ENCODE assay signal across 25 mouse cellular contexts in genomic region chr2:75679947-75680346, GRCm38 (mm10). TPM values are rescaled to one million over a fixed set of nuclear protein-coding genes. Genes with fewer than 3 reads are reported as not detected.
DNase-seq lines count a peak whose midpoint lies in the region; ATAC-seq and TF ChIP-seq lines count a peak whose summit lies in the region.
"Had no signal": no experiment of that assay in that cellular context is flagged by ENCODE, and none has a peak within 500 bp of the region (broad histone marks: within the 10 kb centered on the region; RNA-seq: fewer than 3 reads in every experiment).

No protein-coding gene starts in this region.

- H3K4me3 ChIP-seq in embryonic facial prominence, embryonic 14.5 days (ENCODE audit: low read depth, low read length), result no peak overlapping the region
- H3K4me3 ChIP-seq in embryonic facial prominence, embryonic 10.5 days, result no peak overlapping the region
- H3K4me3 ChIP-seq in heart, embryonic 10.5 days, result no peak overlapping the region
- H3K4me3 ChIP-seq in ES-Bruce4 (ENCODE audit: low read depth, low read length), result no peak overlapping the region
- H3K4me3 ChIP-seq in forebrain, embryonic 14.5 days (ENCODE audit: low read depth, low read length), result no peak overlapping the region
- H3K4me3 ChIP-seq: embryonic facial prominence, embryonic 15.5 days; forebrain, embryonic 15.5 days; heart, adult 2 months; hindbrain, embryonic 10.5 days; hindbrain, embryonic 13.5 days; intestine, embryonic 15.5 days had no signal

- 0 out of 2 replicates have a peak overlapping the region, but pooled peaks have one; percentile 14 for H3K9ac ChIP-seq in embryonic facial prominence, embryonic 14.5 days (ENCODE audit: low read depth, low read length)
- peak overlapping the region; percentile 51; the same call in 1 of the 2 replicates for H3K9ac ChIP-seq in ES-Bruce4 (ENCODE audit: low read depth, poor library complexity, severe bottlenecking)
- H3K9ac ChIP-seq in forebrain, embryonic 14.5 days (ENCODE audit: low read length), result no peak overlapping the region
- H3K9ac ChIP-seq: embryonic facial prominence, embryonic 15.5 days; forebrain, embryonic 15.5 days; hindbrain, embryonic 13.5 days; intestine, embryonic 15.5 days had no signal

- H3K36me3 ChIP-seq in embryonic facial prominence, embryonic 14.5 days (ENCODE audit: control insufficient read depth, insufficient read depth, low read length), result peaks cover 32% of the 10 kb centered on the region
- peaks cover 36% of the 10 kb centered on the region for H3K36me3 ChIP-seq in embryonic facial prominence, embryonic 10.5 days (replicated peaks)
- peaks cover 37% of the 10 kb centered on the region for H3K36me3 ChIP-seq in heart, embryonic 10.5 days
- peaks cover 31% of the 10 kb centered on the region for H3K36me3 ChIP-seq in ES-Bruce4 (ENCODE audit: control insufficient read depth, insufficient read depth, low read length, poor library complexity, severe bottlenecking)
- peaks cover 24% of the 10 kb centered on the region for H3K36me3 ChIP-seq in forebrain, embryonic 14.5 days (ENCODE audit: control insufficient read depth, insufficient read depth, low read length)

- no peak for TF ChIP-seq CTCF in ES-Bruce4 (IDR thresholded peaks at IDR 0.05; ENCODE audit: low read depth, low read length)

- no peaks in the 10 kb centered on the region for H3K9me3 ChIP-seq in embryonic facial prominence, embryonic 14.5 days (ENCODE audit: control insufficient read depth, low read length)
- no peaks in the 10 kb centered on the region for H3K9me3 ChIP-seq in embryonic facial prominence, embryonic 10.5 days
- H3K9me3 ChIP-seq in heart, embryonic 10.5 days, result no peaks in the 10 kb centered on the region
- no peaks in the 10 kb centered on the region for H3K9me3 ChIP-seq in ES-Bruce4 (replicated peaks; ENCODE audit: control insufficient read depth, insufficient read depth, low read length, poor library complexity, severe bottlenecking)
- no peaks in the 10 kb centered on the region for H3K9me3 ChIP-seq in forebrain, embryonic 14.5 days (replicated peaks; ENCODE audit: control insufficient read depth, low read length)
- H3K9me3 ChIP-seq: embryonic facial prominence, embryonic 15.5 days; forebrain, embryonic 15.5 days; hindbrain, embryonic 10.5 days; hindbrain, embryonic 13.5 days; intestine, embryonic 15.5 days had no signal

- whole genome bisulfite sequencing in embryonic facial prominence, embryonic 14.5 days, result 87% methylated on average over 8 of the region's 8 CpGs
- 89% methylated on average over 8 of the region's 8 CpGs for WGBS in embryonic facial prominence, embryonic 10.5 days
- WGBS in heart, embryonic 10.5 days, result 94% methylated on average over 8 of the region's 8 CpGs
- 89% methylated on average over 8 of the region's 8 CpGs for WGBS in forebrain, embryonic 14.5 days

- no peak for TF ChIP-seq POLR2A in ES-Bruce4 (IDR thresholded peaks at IDR 0.05; ENCODE audit: insufficient read depth, low read length)

- no peaks in the 10 kb centered on the region for H3K27me3 ChIP-seq in embryonic facial prominence, embryonic 14.5 days (replicated peaks; ENCODE audit: control insufficient read depth, insufficient read depth, low read length)
- H3K27me3 ChIP-seq in embryonic facial prominence, embryonic 10.5 days (replicated peaks; ENCODE audit: low read depth, poor library complexity, severe bottlenecking), result no peaks in the 10 kb centered on the region
- no peaks in the 10 kb centered on the region for H3K27me3 ChIP-seq in heart, embryonic 10.5 days (ENCODE audit: insufficient read depth, poor library complexity, severe bottlenecking)
- H3K27me3 ChIP-seq in ES-Bruce4 (ENCODE audit: control insufficient read depth, insufficient read depth, low read length, poor library complexity, severe bottlenecking), result no peaks in the 10 kb centered on the region
- no peaks in the 10 kb centered on the region for H3K27me3 ChIP-seq in forebrain, embryonic 14.5 days (replicated peaks; ENCODE audit: control insufficient read depth, insufficient read depth, low read length)
- H3K27me3 ChIP-seq: embryonic facial prominence, embryonic 15.5 days; forebrain, embryonic 15.5 days; hindbrain, embryonic 13.5 days; intestine, embryonic 15.5 days had no signal

- H3K4me2 ChIP-seq in embryonic facial prominence, embryonic 14.5 days (ENCODE audit: low read depth, low read length), result no peak overlapping the region
- H3K4me2 ChIP-seq in forebrain, embryonic 14.5 days (ENCODE audit: low read length), result no peak overlapping the region
- H3K4me2 ChIP-seq: embryonic facial prominence, embryonic 15.5 days; forebrain, embryonic 15.5 days; heart, embryonic 11.5 days; hindbrain, embryonic 13.5 days; intestine, embryonic 15.5 days had no signal

- H3K4me1 ChIP-seq in embryonic facial prominence, embryonic 14.5 days (ENCODE audit: control insufficient read depth, insufficient read depth, low read length), result peaks cover 9% of the 10 kb centered on the region
- H3K4me1 ChIP-seq in embryonic facial prominence, embryonic 10.5 days, result peaks cover 21% of the 10 kb centered on the region
- H3K4me1 ChIP-seq in heart, embryonic 10.5 days, result peaks cover 29% of the 10 kb centered on the region
- no peaks in the 10 kb centered on the region for H3K4me1 ChIP-seq in ES-Bruce4 (ENCODE audit: control insufficient read depth, insufficient read depth, low read length)
- no peaks in the 10 kb centered on the region for H3K4me1 ChIP-seq in forebrain, embryonic 14.5 days (ENCODE audit: control insufficient read depth, insufficient read depth, low read length)
- H3K4me1 ChIP-seq: forebrain, embryonic 15.5 days had no signal

- no peak for ATAC-seq in embryonic facial prominence, embryonic 14.5 days (ENCODE audit: low read depth)
- ATAC-seq in forebrain, embryonic 14.5 days, result no peak
- ATAC-seq: forebrain, embryonic 15.5 days; hindbrain, embryonic 16.5 days; intestine, embryonic 15.5 days had no signal

- no peak overlapping the region for H3K27ac ChIP-seq in embryonic facial prominence, embryonic 14.5 days (replicated peaks; ENCODE audit: low read depth, low read length)
- H3K27ac ChIP-seq in embryonic facial prominence, embryonic 10.5 days (replicated peaks), result no peak overlapping the region
- no peak overlapping the region for H3K27ac ChIP-seq in heart, embryonic 10.5 days
- H3K27ac ChIP-seq in ES-Bruce4 (ENCODE audit: insufficient read depth, low read length), result peak overlapping the region; percentile 11; the same call in 1 of the 2 replicates
- no peak overlapping the region for H3K27ac ChIP-seq in forebrain, embryonic 14.5 days (ENCODE audit: low read depth, low read length)
- H3K27ac ChIP-seq: embryonic facial prominence, embryonic 15.5 days; forebrain, embryonic 15.5 days; heart, adult 2 months; hindbrain, embryonic 10.5 days; hindbrain, embryonic 13.5 days; intestine, embryonic 15.5 days had no signal

- DNase-seq in adrenal gland, adult (ENCODE audit: inconsistent age in 2 of 2, low spot score in 1 of 2), result peak; percentile 40 to 75
- no peak for DNase-seq in adrenal gland, adult 18-20 months (ENCODE audit: low spot score in 2 of 2)
- DNase-seq in embryonic facial prominence, embryonic 14.5 days (ENCODE audit: low spot score), result no peak
- no peak for DNase-seq in embryonic facial prominence, embryonic 10.5 days (ENCODE audit: low spot score)
- peak; percentile 51 for DNase-seq in heart, embryonic 10.5 days (ENCODE audit: low spot score)
- DNase-seq in heart, adult 18-20 months, result no peak
- DNase-seq in forebrain, embryonic 14.5 days (ENCODE audit: low spot score), result no peak
- DNase-seq: cerebellum, adult 11 months; cerebellum, adult 2 months; cerebellum, adult 9-11 months; cerebellum, postnatal 36 days; embryo, embryonic 11 days; gastrocnemius, postnatal 14 days; heart, adult 2 months; heart, postnatal 36 days; kidney, adult 11 months; kidney, adult 9 months had no signal

- TF ChIP-seq EP300 in ES-Bruce4 (IDR thresholded peaks at IDR 0.05; ENCODE audit: insufficient read depth, low read depth, low read length), result no peak

RNA-seq across cellular contexts. Expression of gene Hnrnpa3, which starts 20.9 kb away (rescaled TPM):
- total RNA-seq in adrenal gland, adult 18-20 months (2021), result 100 to 1,000 TPM; 323 to 382 TPM
- polyA plus RNA-seq in embryonic facial prominence, embryonic 14.5 days (2014; fragmentation: Nextera tagmentation; extraction: Ambion mirVana), result 210 and 211 TPM in 2 replicates
- polyA plus RNA-seq in embryonic facial prominence, embryonic 10.5 days (2016; fragmentation: Nextera tagmentation; extraction: Ambion mirVana), result 364 and 384 TPM in 2 replicates
- 188 and 209 TPM in 2 replicates for polyA plus RNA-seq in heart, embryonic 10.5 days (2016; fragmentation: Nextera tagmentation; extraction: Ambion mirVana)
- total RNA-seq in heart, adult 18-20 months (2021), result 100 to 1,000 TPM; 157 to 174 TPM
- polyA plus RNA-seq in ES-Bruce4 (2011; ENCODE audit: insufficient read depth, insufficient read length, low read depth, missing spikeins), result 775 and 839 TPM in 2 replicates
- 182 and 209 TPM in 2 replicates for polyA plus RNA-seq in forebrain, embryonic 14.5 days (2014; fragmentation: Nextera tagmentation; extraction: Ambion mirVana)

RNA-seq across cellular contexts. Expression of gene Nfe2l2, which starts 24.5 kb away (rescaled TPM):
- total RNA-seq in adrenal gland, adult 18-20 months (2021), result 100 to 1,000 TPM; 102 to 116 TPM
- polyA plus RNA-seq in embryonic facial prominence, embryonic 14.5 days (2014; fragmentation: Nextera tagmentation; extraction: Ambion mirVana), result 48.9 and 52.9 TPM in 2 replicates
- 33.0 and 33.7 TPM in 2 replicates for polyA plus RNA-seq in embryonic facial prominence, embryonic 10.5 days (2016; fragmentation: Nextera tagmentation; extraction: Ambion mirVana)
- 42.8 and 45.0 TPM in 2 replicates for polyA plus RNA-seq in heart, embryonic 10.5 days (2016; fragmentation: Nextera tagmentation; extraction: Ambion mirVana)
- 10 to 100 TPM; 58.8 to 61.7 TPM for total RNA-seq in heart, adult 18-20 months (2021)
- 103 and 105 TPM in 2 replicates for polyA plus RNA-seq in ES-Bruce4 (2011; ENCODE audit: insufficient read depth, insufficient read length, low read depth, missing spikeins)
- polyA plus RNA-seq in forebrain, embryonic 14.5 days (2014; fragmentation: Nextera tagmentation; extraction: Ambion mirVana), result 17.7 and 17.9 TPM in 2 replicates

Comparison
In these comparisons a context has a peak if more than half of its experiments do, and no peak if none do; other contexts are left out.
1. DNase-seq: peak in adrenal gland, adult (2 of 2) and heart, embryonic 10.5 days (single experiment); none in adrenal gland, adult 18-20 months (0 of 2), embryonic facial prominence, embryonic 14.5 days (single experiment), embryonic facial prominence, embryonic 10.5 days (single experiment), heart, adult 18-20 months (0 of 2) and forebrain, embryonic 14.5 days (single experiment).